Mouse (Mus musculus): ENCODE results near the gene Dcaf5.

DNA sequence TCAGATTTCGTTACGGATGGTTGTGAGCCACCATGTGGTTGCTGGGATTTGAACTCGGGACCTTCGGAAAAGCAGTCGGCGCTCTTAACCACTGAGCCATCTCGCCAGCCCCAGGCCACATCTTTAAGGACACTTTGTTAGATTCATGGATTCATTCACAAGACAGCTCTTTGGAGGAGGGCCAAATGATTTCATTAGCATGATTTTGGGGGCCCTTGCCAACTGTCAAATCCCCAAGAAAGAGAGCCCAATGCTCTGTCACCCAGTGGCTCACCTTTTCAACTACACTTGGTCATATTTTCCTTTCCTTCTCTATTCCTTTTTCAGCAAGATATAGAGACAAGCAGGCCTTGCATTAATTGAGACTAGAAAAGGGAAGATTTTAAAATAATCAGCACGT lies 63.5 kb downstream of the Dcaf5 start:
- TF ChIP-seq CTCF (conservative IDR thresholded peaks at IDR 0.05; ENCODE audit: insufficient read depth, insufficient read length, low read depth, low read length) (no peak), POLR2A (IDR thresholded peaks at IDR 0.05; ENCODE audit: low read depth, low read length) (no peak)

Measured in kidney, adult 2 months (tissue).